Mouse (Mus musculus) stomach, postnatal 0 days (tissue): ENCODE results near the gene Tbkbp1. TPM values are rescaled to one million over a fixed set of nuclear protein-coding genes. Genes with fewer than 3 reads are reported as not detected.

Source experiments
- ATAC-seq: fragments of 200-750 bp; cut with Nextera tagmentation; 2 replicates; pipeline ENCODE4 v1.8.0; 2017; ENCODE audit not compliant: low FRiP score, low TSS enrichment
- DNase-seq: peaks from one replicate; pipeline ENCODE4 v3.0.0-alpha.2; 2016; ENCODE audit warnings: low spot score
- H3K27ac ChIP-seq: fragments of 300-500 bp; sonication (generic); replicated peaks from 2 replicates; pipeline ENCODE4 v1.5.1; 2014; ENCODE audit warnings: mild to moderate bottlenecking, control low read depth
- H3K27me3 ChIP-seq: fragments of 300-500 bp; sonication (generic); 2 replicates; pipeline ENCODE4 v1.6.1; 2014; ENCODE audit warnings: low read length; ENCODE audit not compliant: control insufficient read depth, insufficient read depth
- H3K36me3 ChIP-seq: fragments of 300-500 bp; sonication (generic); 2 replicates; pipeline ENCODE4 v1.6.1; 2014; ENCODE audit warnings: low read length, mixed read lengths; ENCODE audit not compliant: control insufficient read depth, insufficient read depth
- H3K4me1 ChIP-seq: fragments of 300-500 bp; sonication (generic); replicated peaks from 2 replicates; pipeline ENCODE4 v1.6.1; 2014; ENCODE audit warnings: antibody characterized with exemption; ENCODE audit not compliant: control insufficient read depth, insufficient read depth
- H3K4me2 ChIP-seq: fragments of 300-500 bp; sonication (generic); replicated peaks from 2 replicates; pipeline ENCODE4 v1.6.1; 2014; ENCODE audit warnings: low read depth, mild to moderate bottlenecking, control low read depth, moderate library complexity
- H3K4me3 ChIP-seq: fragments of 300-500 bp; sonication (generic); 2 replicates; pipeline ENCODE4 v1.5.1; 2014; ENCODE audit warnings: low read depth, low read length, control low read depth
- H3K9ac ChIP-seq: fragments of 300-500 bp; sonication (generic); 2 replicates; pipeline ENCODE4 v1.6.1; 2014; ENCODE audit warnings: mild to moderate bottlenecking, low read length, control low read depth, mixed read lengths
- H3K9me3 ChIP-seq: fragments of 300-500 bp; sonication (generic); 2 replicates; pipeline ENCODE4 v1.6.1; 2016; ENCODE audit warnings: low read length; ENCODE audit not compliant: control insufficient read depth
- CTCF ChIP-seq: IDR thresholded peaks from 2 replicates; pipeline ENCODE4 v1.5.1; 2016; ENCODE audit warnings: antibody characterized with exemption, low read depth, mild to moderate bottlenecking, moderate library complexity
- EP300 ChIP-seq: optimal IDR thresholded peaks from 2 replicates; pipeline ENCODE3; 2016; ENCODE audit warnings: antibody characterized with exemption
- whole genome bisulfite sequencing: fragments of 180-500 bp; shearing (Covaris S2); extraction: QIAGEN DNeasy Blood & Tissue Kit; methylation state at CpG from one replicate; pipeline ENCODE4 v1.1.7; 2014; 5-methylcytosine and 5-hydroxymethylcytosine counted together
- polyA plus RNA-seq: library from polyadenylated mRNA; unstranded; fragments of >200 nt; fragmentation: Nextera tagmentation; extraction: Ambion mirVana; gene quantifications from 2 replicates; pipeline ENCODE4 v1.2.1, GENCODE M21; 2015

Gene Tbkbp1
- 1.8 and 2.4 TPM in 2 replicates for polyA plus RNA-seq

DNA sequence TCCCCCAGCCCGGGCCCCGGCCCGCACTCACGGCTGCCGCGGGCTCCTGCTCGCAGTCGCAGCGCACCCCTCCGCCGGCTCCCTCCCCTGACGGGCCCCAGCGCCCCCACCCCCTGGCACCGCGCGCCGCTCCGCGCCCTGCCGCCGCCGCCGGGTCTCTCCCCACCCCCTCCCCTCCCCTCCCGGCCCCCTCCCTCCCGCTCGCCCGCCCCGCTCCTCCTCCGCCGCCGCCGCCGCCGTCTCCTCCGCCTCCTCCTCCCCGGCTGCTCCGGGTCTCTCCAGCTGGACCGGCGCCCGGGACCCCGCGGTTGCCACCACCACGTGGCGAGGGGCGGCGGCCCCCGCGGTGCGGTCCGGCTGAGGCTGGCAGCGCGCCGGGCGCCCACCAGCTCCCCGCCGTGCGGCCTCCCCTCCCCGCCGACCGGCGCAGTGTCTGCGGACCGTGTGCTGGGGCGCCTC, at the start of gene Tbkbp1:
Gene Tbkbp1, minus strand, starts transcription at position 153 of the 459 bp plus-strand sequence.
- DNase-seq = peak; percentile 41
- under 1% methylated on average over 22 of the region's 64 CpGs for WGBS
- TF ChIP-seq EP300 (no peak), CTCF (no peak)

GRCm38 (mm10) chr11:97199519-97199918, 48.2 kb upstream of the Tbkbp1 start:
- 77% methylated on average over 6 of the region's 6 CpGs for WGBS
- H3K36me3 ChIP-seq = no peaks in the 10 kb centered on the region
- DNase-seq (no peak), ATAC-seq (no peak)
- H3K9me3 ChIP-seq = no peaks in the 10 kb centered on the region
- H3K9ac ChIP-seq = no peak overlapping the region
- no peak overlapping the region for H3K27ac ChIP-seq
- H3K4me1 ChIP-seq = no peaks in the 10 kb centered on the region
- H3K4me3 ChIP-seq = no peak overlapping the region
- TF ChIP-seq CTCF = no peak
- no peak overlapping the region for H3K4me2 ChIP-seq
- H3K27me3 ChIP-seq = no peaks in the 10 kb centered on the region

More for the DNA sequence above, at the start of gene Tbkbp1:
- peak within 1 kb of the TSS; percentile 92 for H3K4me2 ChIP-seq
- no peaks in the 10 kb centered on the region for H3K36me3 ChIP-seq
- H3K27me3 ChIP-seq = no peaks in the 10 kb centered on the region
- peak within 1 kb of the TSS; percentile 77 for H3K27ac ChIP-seq
- H3K9me3 ChIP-seq = no peaks in the 10 kb centered on the region
- peaks cover 2% of the 10 kb centered on the region; the same call in 1 of the 2 replicates for H3K4me1 ChIP-seq
- peak within 1 kb of the TSS; percentile 72 for H3K4me3 ChIP-seq
- H3K9ac ChIP-seq = peak within 1 kb of the TSS; percentile 63
- peak; percentile 1; the same call in 1 of the 2 replicates for ATAC-seq

- Histone ChIP-seq H3K27me3 (no peaks in the 10 kb centered on the region), H3K4me2 (no peak overlapping the region), H3K36me3 (no peaks in the 10 kb centered on the region), H3K4me3 (no peak overlapping the region), H3K9me3 (no peaks in the 10 kb centered on the region), H3K27ac (no peak overlapping the region), H3K4me1 (no peaks in the 10 kb centered on the region), H3K9ac (no peak overlapping the region)
- 21% methylated on average over 5 of the region's 5 CpGs for WGBS
- DNase-seq (peak; percentile 70), ATAC-seq (no peak)
- TF ChIP-seq CTCF = peak; percentile 79
- no peak for TF ChIP-seq EP300
These were observed 47.3 kb upstream of the Tbkbp1 start for GRCm38 (mm10) chr11:97198601-97199000.

- no peak for ATAC-seq
- no peak overlapping the region for H3K4me2 ChIP-seq
- H3K4me1 ChIP-seq = no peaks in the 10 kb centered on the region
- no peak overlapping the region for H3K9ac ChIP-seq
- no peaks in the 10 kb centered on the region for H3K9me3 ChIP-seq
- no peak for DNase-seq
- no peak overlapping the region for H3K27ac ChIP-seq
- WGBS = 75% methylated on average over 8 of the region's 8 CpGs
- no peak for TF ChIP-seq CTCF
- no peak for TF ChIP-seq EP300
- H3K36me3 ChIP-seq = no peaks in the 10 kb centered on the region
- H3K4me3 ChIP-seq = no peak overlapping the region
- no peaks in the 10 kb centered on the region for H3K27me3 ChIP-seq
These were observed 45.7 kb upstream of the Tbkbp1 start for GRCm38 (mm10) chr11:97197021-97197420.

- Histone ChIP-seq H3K9ac (no peak overlapping the region), H3K4me1 (no peaks in the 10 kb centered on the region), H3K27ac (no peak overlapping the region), H3K4me2 (no peak overlapping the region), H3K36me3 (no peaks in the 10 kb centered on the region), H3K27me3 (no peaks in the 10 kb centered on the region), H3K4me3 (no peak overlapping the region), H3K9me3 (no peaks in the 10 kb centered on the region)
- 69% methylated on average over 12 of the region's 12 CpGs for WGBS
- ATAC-seq = no peak
- no peak for TF ChIP-seq CTCF
- TF ChIP-seq EP300 = no peak
- DNase-seq = no peak
These were observed 45.2 kb upstream of the Tbkbp1 start for GRCm38 (mm10) chr11:97196541-97196940.

GRCm38 (mm10) chr11:97192621-97192951, 41.3 kb upstream of the Tbkbp1 start:
- Histone ChIP-seq H3K4me3 (no peak overlapping the region), H3K27me3 (no peaks in the 10 kb centered on the region), H3K4me2 (no peak overlapping the region), H3K4me1 (no peaks in the 10 kb centered on the region), H3K27ac (no peak overlapping the region), H3K36me3 (no peaks in the 10 kb centered on the region), H3K9me3 (no peaks in the 10 kb centered on the region), H3K9ac (no peak overlapping the region)
- DNase-seq (no peak), ATAC-seq (no peak)
- TF ChIP-seq EP300 (no peak), CTCF (peak; percentile 55)
